Mouse (Mus musculus): ENCODE data around the gene Gatad2a. TPM values are rescaled to one million over a fixed set of nuclear protein-coding genes. Genes with fewer than 3 reads are reported as not detected.
"Not testable (repeated sequence)": the region's sequence is repeated elsewhere in the genome, so short reads cannot be mapped to it uniquely, and the experiment has no call there.

Gatad2a gene
- polyA plus RNA-seq, 1 experiment from 2014 or later: 27.3 TPM

- no peak for ATAC-seq (ENCODE audit: extremely low read depth, insufficient number of reproducible peaks, low FRiP score, low TSS enrichment)
- peaks cover 64% of the 10 kb centered on the region for H3K4me1 ChIP-seq
- H3K9me3 ChIP-seq: no peaks in the 10 kb centered on the region
- H3K27ac ChIP-seq (replicated peaks): 0 out of 2 replicates have a peak overlapping the region, but pooled peaks have one; percentile 8
- H3K36me3 ChIP-seq: peaks cover 10% of the 10 kb centered on the region
- 0 out of 2 replicates have a peak overlapping the region, but pooled peaks have one; percentile 10 for H3K9ac ChIP-seq
- H3K4me3 ChIP-seq: no peak overlapping the region
- H3K27me3 ChIP-seq (replicated peaks): no peaks in the 10 kb centered on the region
- no peak overlapping the region for H3K4me2 ChIP-seq
Observed at GRCm38 (mm10) chr8:69959241-69959640, 36.9 kb downstream of the Gatad2a start.

- Histone ChIP-seq H3K27ac (replicated peaks) (peak overlapping the region; percentile 29; the same call in 1 of the 2 replicates), H3K4me1 (peaks cover 77% of the 10 kb centered on the region), H3K9ac (0 out of 2 replicates have a peak overlapping the region, but pooled peaks have one; percentile 1), H3K4me3 (no peak overlapping the region), H3K36me3 (peaks cover 7% of the 10 kb centered on the region), H3K27me3 (replicated peaks) (no peaks in the 10 kb centered on the region), H3K4me2 (no peak overlapping the region), H3K9me3 (no peaks in the 10 kb centered on the region)
- ATAC-seq (ENCODE audit: extremely low read depth, insufficient number of reproducible peaks, low FRiP score, low TSS enrichment): no peak
Observed at GRCm38 (mm10) chr8:69957879-69958278, 38.3 kb downstream of the Gatad2a start.

- Histone ChIP-seq H3K9me3 (no peaks in the 10 kb centered on the region), H3K4me3 (no peak overlapping the region), H3K4me2 (no peak overlapping the region), H3K9ac (0 out of 2 replicates have a peak overlapping the region, but pooled peaks have one; percentile 1), H3K36me3 (peaks cover 3% of the 10 kb centered on the region), H3K27me3 (replicated peaks) (no peaks in the 10 kb centered on the region), H3K4me1 (peaks cover 75% of the 10 kb centered on the region), H3K27ac (replicated peaks) (0 out of 2 replicates have a peak overlapping the region, but pooled peaks have one; percentile 29)
- ATAC-seq (ENCODE audit: extremely low read depth, insufficient number of reproducible peaks, low FRiP score, low TSS enrichment): no peak
- 17% methylated on average over 1 of the region's 1 CpGs for WGBS
Observed at GRCm38 (mm10) chr8:69957419-69957818, 38.8 kb downstream of the Gatad2a start.

GRCm38 (mm10) chr8:69956651-69957050 is 39.5 kb downstream of the Gatad2a start:
- ATAC-seq (ENCODE audit: extremely low read depth, insufficient number of reproducible peaks, low FRiP score, low TSS enrichment): no peak
- H3K9me3 ChIP-seq: no peaks in the 10 kb centered on the region
- H3K27ac ChIP-seq (replicated peaks): no peak overlapping the region
- WGBS: 55% methylated on average over 2 of the region's 2 CpGs
- no peaks in the 10 kb centered on the region for H3K27me3 ChIP-seq (replicated peaks)
- no peak overlapping the region for H3K9ac ChIP-seq
- peaks cover 75% of the 10 kb centered on the region for H3K4me1 ChIP-seq
- H3K4me2 ChIP-seq: no peak overlapping the region
- peaks cover 3% of the 10 kb centered on the region; the same call in 1 of the 2 replicates for H3K36me3 ChIP-seq
- H3K4me3 ChIP-seq: no peak overlapping the region

GRCm38 (mm10) chr8:69954642-69955041 is 41.5 kb downstream of the Gatad2a start:
- Histone ChIP-seq H3K4me2 (no peak overlapping the region), H3K36me3 (peaks cover 10% of the 10 kb centered on the region), H3K27ac (replicated peaks) (no peak overlapping the region), H3K27me3 (replicated peaks) (no peaks in the 10 kb centered on the region), H3K4me1 (peaks cover 71% of the 10 kb centered on the region), H3K9ac (no peak overlapping the region), H3K4me3 (no peak overlapping the region), H3K9me3 (no peaks in the 10 kb centered on the region)
- 79% methylated on average over 1 of the region's 1 CpGs for WGBS
- ATAC-seq (ENCODE audit: extremely low read depth, insufficient number of reproducible peaks, low FRiP score, low TSS enrichment): no peak

- WGBS: 59% methylated on average over 4 of the region's 4 CpGs
- Histone ChIP-seq H3K4me3 (no peak overlapping the region), H3K4me2 (no peak overlapping the region), H3K9ac (peak overlapping the region; percentile 10; the same call in 1 of the 2 replicates), H3K9me3 (no peaks in the 10 kb centered on the region), H3K36me3 (peaks cover 14% of the 10 kb centered on the region), H3K27me3 (replicated peaks) (no peaks in the 10 kb centered on the region), H3K4me1 (peaks cover 66% of the 10 kb centered on the region), H3K27ac (replicated peaks) (no peak overlapping the region)
- no peak for ATAC-seq (ENCODE audit: extremely low read depth, insufficient number of reproducible peaks, low FRiP score, low TSS enrichment)
Observed at GRCm38 (mm10) chr8:69954213-69954612, 42.0 kb downstream of the Gatad2a start.

- ATAC-seq (ENCODE audit: extremely low read depth, insufficient number of reproducible peaks, low FRiP score, low TSS enrichment): no peak
- 81% methylated on average over 2 of the region's 2 CpGs for WGBS
Observed at GRCm38 (mm10) chr8:69950300-69950699, 45.9 kb downstream of the Gatad2a start.

GRCm38 (mm10) chr8:69942495-69942894 is 53.7 kb downstream of the Gatad2a start:
- not testable (repeated sequence) for ATAC-seq (ENCODE audit: extremely low read depth, insufficient number of reproducible peaks, low FRiP score, low TSS enrichment); H3K9ac ChIP-seq; H3K9me3 ChIP-seq; H3K4me3 ChIP-seq; H3K27ac ChIP-seq (replicated peaks); H3K27me3 ChIP-seq (replicated peaks); H3K4me2 ChIP-seq
- 83% methylated on average over 3 of the region's 3 CpGs for WGBS
- peaks cover 11% of the 10 kb centered on the region for H3K36me3 ChIP-seq
- H3K4me1 ChIP-seq: peaks cover 62% of the 10 kb centered on the region

More at GRCm38 (mm10) chr8:69950300-69950699, 45.9 kb downstream of the Gatad2a start:
- Histone ChIP-seq H3K27me3 (replicated peaks) (no peaks in the 10 kb centered on the region), H3K4me1 (peaks cover 27% of the 10 kb centered on the region), H3K9me3 (no peaks in the 10 kb centered on the region), H3K36me3 (peaks cover 33% of the 10 kb centered on the region), H3K9ac (no peak overlapping the region), H3K27ac (replicated peaks) (no peak overlapping the region), H3K4me2 (no peak overlapping the region), H3K4me3 (no peak overlapping the region)

- H3K27me3 ChIP-seq (replicated peaks): no peaks in the 10 kb centered on the region
- no peak for ATAC-seq (ENCODE audit: extremely low read depth, insufficient number of reproducible peaks, low FRiP score, low TSS enrichment)
- H3K36me3 ChIP-seq: peaks cover 7% of the 10 kb centered on the region; the same call in 1 of the 2 replicates
- no peaks in the 10 kb centered on the region for H3K9me3 ChIP-seq
- 79% methylated on average over 2 of the region's 2 CpGs for WGBS
- H3K4me1 ChIP-seq: peaks cover 84% of the 10 kb centered on the region
- no peak overlapping the region for H3K4me2 ChIP-seq
- no peak overlapping the region for H3K4me3 ChIP-seq
- H3K9ac ChIP-seq: no peak overlapping the region
- peak overlapping the region; percentile 82 for H3K27ac ChIP-seq (replicated peaks)
Observed at GRCm38 (mm10) chr8:69940386-69940785, 55.8 kb downstream of the Gatad2a start.

- Histone ChIP-seq H3K36me3 (peaks cover 12% of the 10 kb centered on the region), H3K4me1 (peaks cover 88% of the 10 kb centered on the region), H3K4me3 (no peak overlapping the region), H3K27ac (replicated peaks) (peak overlapping the region; percentile 82), H3K27me3 (replicated peaks) (no peaks in the 10 kb centered on the region), H3K9ac (peak overlapping the region; percentile 44; the same call in 1 of the 2 replicates), H3K4me2 (peak overlapping the region; percentile 28), H3K9me3 (no peaks in the 10 kb centered on the region)
- WGBS: 13% methylated on average over 3 of the region's 3 CpGs
- ATAC-seq (ENCODE audit: extremely low read depth, insufficient number of reproducible peaks, low FRiP score, low TSS enrichment): 0 out of 2 replicates have a peak, but pooled peaks have one; percentile 38
Observed at GRCm38 (mm10) chr8:69939633-69940032, 56.6 kb downstream of the Gatad2a start.

GRCm38 (mm10) chr8:69938245-69938982 is 57.8 kb downstream of the Gatad2a start:
- H3K36me3 ChIP-seq: peaks cover 24% of the 10 kb centered on the region
- peak overlapping the region; percentile 95 for H3K27ac ChIP-seq (replicated peaks)
- 0 out of 2 replicates have a peak overlapping the region, but pooled peaks have one; percentile 3 for H3K9ac ChIP-seq
- 66% methylated on average over 6 of the region's 6 CpGs for WGBS
- no peak overlapping the region for H3K4me2 ChIP-seq
- no peak for ATAC-seq (ENCODE audit: extremely low read depth, insufficient number of reproducible peaks, low FRiP score, low TSS enrichment)
- H3K4me3 ChIP-seq: no peak overlapping the region
- H3K4me1 ChIP-seq: peaks cover 85% of the 10 kb centered on the region
- no peaks in the 10 kb centered on the region for H3K9me3 ChIP-seq
- H3K27me3 ChIP-seq (replicated peaks): no peaks in the 10 kb centered on the region

All from heart, embryonic 13.5 days (tissue).